Mouse (Mus musculus): ENCODE measurements at regions not wholly inside any gene's neighbourhood (a gene's known extent, or its start where the extent isn't known, plus 50 kb on each side); places are given as distances from the start of the nearest gene placed in this dataset.

GRCm38 (mm10) chr1:144452141-144452540, 115.3 kb downstream of the Rgs21 start:
- 81% methylated on average over 1 of the region's 1 CpGs for WGBS
- ATAC-seq (ENCODE audit: low FRiP score) = no peak
- H3K4me2 ChIP-seq = no peak overlapping the region

GRCm38 (mm10) chr1:144451731-144452130, 115.7 kb downstream of the Rgs21 start:
- no peak overlapping the region for H3K4me3 ChIP-seq (replicated peaks)
- no peaks in the 10 kb centered on the region for H3K9me3 ChIP-seq
- H3K36me3 ChIP-seq (replicated peaks) = no peaks in the 10 kb centered on the region
- 61% methylated on average over 1 of the region's 1 CpGs for WGBS
- H3K27ac ChIP-seq = no peak overlapping the region
- H3K4me2 ChIP-seq = no peak overlapping the region
- H3K27me3 ChIP-seq = no peaks in the 10 kb centered on the region
- no peaks in the 10 kb centered on the region for H3K4me1 ChIP-seq
- no peak for ATAC-seq (ENCODE audit: low FRiP score)
- no peak overlapping the region for H3K9ac ChIP-seq

More at GRCm38 (mm10) chr1:144452141-144452540, 115.3 kb downstream of the Rgs21 start:
- no peak overlapping the region for H3K4me3 ChIP-seq (replicated peaks)
- no peaks in the 10 kb centered on the region for H3K27me3 ChIP-seq
- H3K4me1 ChIP-seq = no peaks in the 10 kb centered on the region
- no peaks in the 10 kb centered on the region for H3K9me3 ChIP-seq
- no peaks in the 10 kb centered on the region for H3K36me3 ChIP-seq (replicated peaks)
- H3K27ac ChIP-seq = no peak overlapping the region
- H3K9ac ChIP-seq = no peak overlapping the region

DNA sequence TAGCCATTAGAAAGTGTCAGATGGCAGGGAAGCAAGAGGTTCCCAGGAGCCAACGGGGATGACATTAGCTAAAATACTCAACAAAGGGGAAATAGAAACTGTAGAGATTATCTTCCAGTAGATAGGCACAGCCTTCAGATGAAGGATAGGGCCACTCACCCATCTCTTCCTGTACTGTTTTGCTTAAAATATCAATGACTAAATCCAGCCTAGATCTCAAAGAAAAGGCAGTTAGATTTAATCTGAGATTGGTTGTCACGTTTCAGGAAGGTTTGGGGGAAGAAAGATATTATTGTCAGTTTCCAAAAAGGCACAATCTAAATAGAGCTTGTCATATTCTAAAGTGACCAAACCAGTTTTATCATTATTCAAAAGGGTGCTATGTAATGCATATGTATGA, 130.8 kb downstream of the Rgs21 start:
- 94% methylated on average over 2 of the region's 2 CpGs for WGBS
- ATAC-seq (ENCODE audit: low FRiP score) = no peak
- H3K4me1 ChIP-seq = no peaks in the 10 kb centered on the region

DNA sequence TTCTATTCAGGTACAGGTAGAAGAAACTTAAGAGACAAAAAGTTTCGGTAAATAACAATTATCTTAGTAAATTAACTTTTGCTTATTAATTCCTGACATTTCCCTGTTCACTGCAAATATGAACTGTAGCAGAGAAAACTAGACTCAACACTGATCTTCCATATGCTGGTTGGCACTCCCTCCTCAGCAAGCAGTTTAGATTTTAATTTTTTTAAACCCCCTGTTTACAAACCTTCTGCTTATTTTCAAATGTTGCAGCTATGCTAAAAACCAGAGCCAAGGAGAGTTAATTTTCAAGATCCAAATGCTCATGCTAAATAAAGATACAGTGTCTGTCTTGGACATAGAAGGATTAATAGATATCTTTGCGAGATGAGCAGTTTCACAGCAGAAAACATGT, 134.7 kb downstream of the Rgs21 start:
- WGBS = 91% methylated on average over 2 of the region's 2 CpGs
- Histone ChIP-seq H3K4me1 (no peaks in the 10 kb centered on the region), H3K36me3 (replicated peaks) (no peaks in the 10 kb centered on the region), H3K9ac (no peak overlapping the region), H3K27ac (no peak overlapping the region), H3K27me3 (no peaks in the 10 kb centered on the region), H3K4me2 (no peak overlapping the region), H3K9me3 (no peaks in the 10 kb centered on the region), H3K4me3 (replicated peaks) (no peak overlapping the region)
- no peak for ATAC-seq (ENCODE audit: low FRiP score)

More for the DNA sequence above, 130.8 kb downstream of the Rgs21 start:
- no peaks in the 10 kb centered on the region for H3K36me3 ChIP-seq (replicated peaks)
- no peaks in the 10 kb centered on the region for H3K27me3 ChIP-seq
- no peak overlapping the region for H3K9ac ChIP-seq
- H3K9me3 ChIP-seq = no peaks in the 10 kb centered on the region
- no peak overlapping the region for H3K4me3 ChIP-seq (replicated peaks)
- H3K27ac ChIP-seq = no peak overlapping the region
- H3K4me2 ChIP-seq = no peak overlapping the region

DNA sequence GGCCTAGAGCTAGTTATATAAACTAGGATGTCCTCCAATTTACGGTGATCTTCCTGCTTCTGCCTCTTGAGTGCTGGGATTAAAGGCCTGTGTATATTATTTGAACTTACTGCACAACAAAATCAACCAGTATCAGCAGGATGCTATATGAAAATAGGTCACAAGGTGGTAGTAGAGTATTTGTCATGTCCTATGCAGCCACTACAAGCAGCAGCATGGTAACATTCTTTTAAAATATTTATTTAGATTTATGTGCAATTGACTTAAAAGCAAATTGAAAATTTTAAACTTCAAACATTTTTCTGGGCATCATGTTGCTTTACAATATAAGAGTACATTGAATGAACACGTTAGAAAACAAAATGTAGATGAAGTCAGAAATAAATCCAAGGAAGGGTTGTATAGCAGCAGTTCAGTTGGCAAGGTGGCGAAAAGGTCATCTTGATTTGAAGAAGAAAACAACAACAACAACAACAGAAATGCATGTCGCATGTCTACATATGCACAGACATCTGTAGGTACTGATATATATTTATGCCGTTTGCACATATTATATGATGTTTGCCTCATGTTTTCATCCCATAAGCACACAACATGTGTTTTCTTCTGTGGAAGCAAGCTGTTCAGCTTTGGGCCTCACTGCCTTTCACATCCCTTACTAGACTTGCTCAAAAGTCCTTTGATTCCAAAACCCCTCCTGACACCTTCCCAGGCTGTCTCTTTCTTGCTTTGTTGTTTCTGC, 135.8 kb downstream of the Rgs21 start:
- no peak overlapping the region for H3K4me2 ChIP-seq
- ATAC-seq (ENCODE audit: low FRiP score) = no peak
- H3K4me1 ChIP-seq = no peaks in the 10 kb centered on the region

GRCm38 (mm10) chr1:144421374-144421773, 146.1 kb downstream of the Rgs21 start:
- no peak overlapping the region for H3K4me3 ChIP-seq (replicated peaks)
- H3K4me1 ChIP-seq = no peaks in the 10 kb centered on the region
- no peaks in the 10 kb centered on the region for H3K9me3 ChIP-seq
- H3K9ac ChIP-seq = no peak overlapping the region
- WGBS = 84% methylated on average over 2 of the region's 2 CpGs
- no peak for ATAC-seq (ENCODE audit: low FRiP score)
- H3K36me3 ChIP-seq (replicated peaks) = no peaks in the 10 kb centered on the region
- no peak overlapping the region for H3K27ac ChIP-seq
- no peak overlapping the region for H3K4me2 ChIP-seq
- H3K27me3 ChIP-seq = no peaks in the 10 kb centered on the region

More for the DNA sequence above, 135.8 kb downstream of the Rgs21 start:
- Histone ChIP-seq H3K27me3 (no peaks in the 10 kb centered on the region), H3K36me3 (replicated peaks) (no peaks in the 10 kb centered on the region), H3K9ac (no peak overlapping the region), H3K9me3 (no peaks in the 10 kb centered on the region), H3K4me3 (replicated peaks) (no peak overlapping the region), H3K27ac (no peak overlapping the region)
- 88% methylated on average over 5 of the region's 5 CpGs for WGBS

- Histone ChIP-seq H3K27me3 (no peaks in the 10 kb centered on the region), H3K4me2 (no peak overlapping the region), H3K4me1 (no peaks in the 10 kb centered on the region), H3K9ac (no peak overlapping the region), H3K36me3 (replicated peaks) (no peaks in the 10 kb centered on the region), H3K27ac (no peak overlapping the region), H3K4me3 (replicated peaks) (no peak overlapping the region), H3K9me3 (no peaks in the 10 kb centered on the region)
- peak; percentile 92 for ATAC-seq (ENCODE audit: low FRiP score)
- 34% methylated on average over 14 of the region's 15 CpGs for WGBS
These were observed 157.6 kb upstream of the Rgs1 start for GRCm38 (mm10) chr1:144406387-144407383.

GRCm38 (mm10) chr1:144405724-144406123, 156.7 kb upstream of the Rgs1 start:
- no peaks in the 10 kb centered on the region for H3K4me1 ChIP-seq
- no peak for ATAC-seq (ENCODE audit: low FRiP score)
- H3K9me3 ChIP-seq = no peaks in the 10 kb centered on the region
- no peak overlapping the region for H3K4me2 ChIP-seq
- no peak overlapping the region for H3K9ac ChIP-seq
- no peaks in the 10 kb centered on the region for H3K27me3 ChIP-seq
- no peak overlapping the region for H3K27ac ChIP-seq
- no peak overlapping the region for H3K4me3 ChIP-seq (replicated peaks)
- H3K36me3 ChIP-seq (replicated peaks) = no peaks in the 10 kb centered on the region

- no peaks in the 10 kb centered on the region for H3K9me3 ChIP-seq
- no peak overlapping the region for H3K27ac ChIP-seq
- H3K4me3 ChIP-seq (replicated peaks) = no peak overlapping the region
- no peak for ATAC-seq (ENCODE audit: low FRiP score)
- no peaks in the 10 kb centered on the region for H3K4me1 ChIP-seq
- WGBS = 82% methylated on average over 3 of the region's 3 CpGs
- no peaks in the 10 kb centered on the region for H3K36me3 ChIP-seq (replicated peaks)
- H3K27me3 ChIP-seq = no peaks in the 10 kb centered on the region
- H3K9ac ChIP-seq = no peak overlapping the region
- no peak overlapping the region for H3K4me2 ChIP-seq
These were observed 156.0 kb upstream of the Rgs1 start for GRCm38 (mm10) chr1:144405031-144405430.

DNA sequence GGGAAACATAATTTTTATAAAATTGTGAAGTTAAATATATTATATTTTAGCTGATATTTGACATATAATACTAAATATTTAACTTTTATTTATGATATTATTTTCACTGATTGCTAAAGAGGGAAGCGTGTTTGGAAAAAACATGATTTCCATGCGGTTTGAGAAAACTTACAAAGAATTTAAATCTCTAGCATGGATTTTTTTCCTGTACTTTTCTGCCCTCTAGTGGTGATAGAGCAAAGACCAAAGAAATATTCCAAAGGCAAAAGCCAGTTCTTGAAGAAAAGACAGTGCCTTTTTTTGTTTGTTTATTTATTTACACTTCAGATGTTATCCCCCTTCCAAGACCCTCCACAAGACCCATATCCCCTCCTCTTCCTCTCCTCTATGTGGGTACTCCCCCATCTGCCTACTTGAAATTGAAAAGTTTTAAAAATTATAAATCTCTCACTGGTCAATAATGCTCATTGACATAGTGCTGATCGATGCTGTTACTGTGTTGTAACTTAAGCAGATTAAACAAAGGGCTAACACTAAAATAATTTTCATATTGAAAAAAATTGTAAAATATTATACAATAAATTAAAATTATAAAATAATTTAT, 131.1 kb upstream of the Rgs1 start:
- 55% methylated on average over 3 of the region's 3 CpGs for WGBS
- Histone ChIP-seq H3K4me2 (no peak overlapping the region), H3K9me3 (no peaks in the 10 kb centered on the region), H3K36me3 (replicated peaks) (no peaks in the 10 kb centered on the region), H3K27me3 (no peaks in the 10 kb centered on the region), H3K27ac (no peak overlapping the region), H3K4me3 (replicated peaks) (no peak overlapping the region), H3K4me1 (no peaks in the 10 kb centered on the region), H3K9ac (no peak overlapping the region)
- peak; percentile 60; the same call in 1 of the 2 replicates for ATAC-seq (ENCODE audit: low FRiP score)

GRCm38 (mm10) chr1:144374121-144374520, 125.1 kb upstream of the Rgs1 start:
- no peak overlapping the region for H3K4me3 ChIP-seq (replicated peaks)
- no peaks in the 10 kb centered on the region for H3K36me3 ChIP-seq (replicated peaks)
- no peaks in the 10 kb centered on the region for H3K9me3 ChIP-seq
- no peak for ATAC-seq (ENCODE audit: low FRiP score)
- no peaks in the 10 kb centered on the region for H3K4me1 ChIP-seq
- no peak overlapping the region for H3K4me2 ChIP-seq
- no peak overlapping the region for H3K27ac ChIP-seq
- H3K27me3 ChIP-seq = no peaks in the 10 kb centered on the region
- no peak overlapping the region for H3K9ac ChIP-seq

- ATAC-seq (ENCODE audit: low FRiP score) = no peak
- Histone ChIP-seq H3K27me3 (no peaks in the 10 kb centered on the region), H3K9me3 (no peaks in the 10 kb centered on the region), H3K4me3 (replicated peaks) (no peak overlapping the region), H3K9ac (no peak overlapping the region), H3K4me2 (no peak overlapping the region), H3K4me1 (no peaks in the 10 kb centered on the region), H3K27ac (no peak overlapping the region), H3K36me3 (replicated peaks) (no peaks in the 10 kb centered on the region)
- 87% methylated on average over 3 of the region's 3 CpGs for WGBS
These were observed 118.5 kb upstream of the Rgs1 start for GRCm38 (mm10) chr1:144367492-144367891.
